Mouse (Mus musculus): ENCODE results near the gene Tmem135.

- no peak for TF ChIP-seq CTCF (IDR thresholded peaks at IDR 0.05; ENCODE audit: insufficient read depth, low read depth, low read length)
- TF ChIP-seq POLR2A (IDR thresholded peaks at IDR 0.05; ENCODE audit: insufficient read depth, low read depth, low read length): no peak
Observed at GRCm38 (mm10) chr7:89423688-89424255, 19.8 kb upstream of the Tmem135 start.
